Mouse (Mus musculus) intestine, postnatal 0 days (tissue): ENCODE data around the gene Gm1113. TPM values are rescaled to one million over a fixed set of nuclear protein-coding genes. Genes with fewer than 3 reads are reported as not detected.
A peak's percentile ranks its signal among the peaks of the same experiment; 100 is the strongest.

Experiments
- ATAC-seq: fragments of 200-750 bp; cut with Nextera tagmentation; 2 replicates; pipeline ENCODE4 v1.8.0; 2017; ENCODE audit warnings: mild to moderate bottlenecking, moderate TSS enrichment, moderate library complexity
- H3K27ac ChIP-seq: fragments of 300-500 bp; sonication (generic); 2 replicates; pipeline ENCODE4 v1.5.1; 2014; ENCODE audit warnings: mild to moderate bottlenecking, low read depth, low read length, moderate library complexity
- H3K27me3 ChIP-seq: fragments of 300-500 bp; sonication (generic); replicated peaks from 2 replicates; pipeline ENCODE4 v1.6.1; 2014; ENCODE audit warnings: low read length, mixed read lengths; ENCODE audit not compliant: control insufficient read depth, insufficient read depth
- H3K36me3 ChIP-seq: fragments of 300-500 bp; sonication (generic); 2 replicates; pipeline ENCODE4 v1.6.1; 2014; ENCODE audit warnings: mild to moderate bottlenecking, moderate library complexity; ENCODE audit not compliant: control insufficient read depth, insufficient read depth
- H3K4me1 ChIP-seq: fragments of 300-500 bp; sonication (generic); replicated peaks from 2 replicates; pipeline ENCODE4 v1.6.1; 2014; ENCODE audit warnings: antibody characterized with exemption, low read length, mixed read lengths; ENCODE audit not compliant: control insufficient read depth, insufficient read depth
- H3K4me2 ChIP-seq: fragments of 300-500 bp; sonication (generic); replicated peaks from 2 replicates; pipeline ENCODE4 v1.6.1; 2014; ENCODE audit warnings: low read depth, mild to moderate bottlenecking, moderate library complexity
- H3K4me3 ChIP-seq: fragments of 300-500 bp; sonication (generic); 2 replicates; pipeline ENCODE4 v1.5.1; 2014; ENCODE audit warnings: low read depth, low read length
- H3K9ac ChIP-seq: fragments of 300-500 bp; sonication (generic); 2 replicates; pipeline ENCODE4 v1.6.1; 2014; ENCODE audit warnings: mild to moderate bottlenecking, low read depth, low read length
- H3K9me3 ChIP-seq: fragments of 300-500 bp; sonication (generic); 2 replicates; pipeline ENCODE4 v1.6.1; 2016; ENCODE audit warnings: mixed run types; ENCODE audit not compliant: control insufficient read depth
- CTCF ChIP-seq: sonication (generic); IDR thresholded peaks from 2 replicates; pipeline ENCODE4 v1.5.1; 2016; ENCODE audit warnings: low read depth, mild to moderate bottlenecking, control low read depth, antibody characterized with exemption, moderate library complexity
- WGBS: fragments of 180-500 bp; shearing (Covaris S2); extraction: QIAGEN DNeasy Blood & Tissue Kit; methylation state at CpG from one replicate; pipeline ENCODE4 v1.1.7; 2014; 5-methylcytosine and 5-hydroxymethylcytosine counted together
- polyA plus RNA-seq: library from polyadenylated mRNA; unstranded; fragments of >200 nt; fragmentation: Nextera tagmentation; extraction: Ambion mirVana; gene quantifications from 2 replicates; pipeline ENCODE4 v1.2.1, GENCODE M21; 2015

Gene Gm1113
- polyA plus RNA-seq, 1 experiment from 2014 or later, result not detected

GRCm38 (mm10) chr9:35522821-35523515 lies 4.9 kb upstream of the Gm1113 start:
- no peak for ATAC-seq
- no peak overlapping the region for H3K4me2 ChIP-seq
- no peak overlapping the region for H3K9ac ChIP-seq
- H3K36me3 ChIP-seq, result no peaks in the 10 kb centered on the region
- H3K27me3 ChIP-seq, result no peaks in the 10 kb centered on the region
- no peak overlapping the region for H3K27ac ChIP-seq
- H3K4me1 ChIP-seq, result no peaks in the 10 kb centered on the region
- WGBS, result 71% methylated on average over 1 of the region's 1 CpGs
- H3K4me3 ChIP-seq, result no peak overlapping the region
- H3K9me3 ChIP-seq, result no peaks in the 10 kb centered on the region
- no peak for TF ChIP-seq CTCF

DNA sequence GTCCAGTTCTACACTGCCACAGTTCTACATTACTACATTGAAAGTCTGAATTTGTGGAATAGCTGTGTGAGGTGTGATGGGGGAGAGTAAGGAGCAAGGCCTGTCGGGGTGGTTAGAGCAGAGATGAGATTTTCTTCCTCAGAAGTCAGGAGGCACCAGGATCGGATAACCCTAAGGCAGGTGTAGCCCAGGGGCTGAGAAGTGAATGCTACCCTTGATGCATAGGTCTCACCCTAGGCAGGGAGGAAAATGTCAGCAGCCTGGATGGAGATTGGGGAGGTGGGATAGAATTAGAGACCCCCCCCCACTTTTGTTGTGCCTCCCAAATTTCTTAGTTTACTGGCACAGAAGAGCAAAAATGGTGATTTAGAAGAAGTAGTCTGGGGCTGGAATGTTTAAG lies 4.2 kb upstream of the Gm1113 start:
- TF ChIP-seq CTCF, result no peak
- no peak overlapping the region for H3K27ac ChIP-seq
- H3K4me3 ChIP-seq, result no peak overlapping the region
- no peak overlapping the region for H3K9ac ChIP-seq
- no peak overlapping the region for H3K4me2 ChIP-seq
- no peaks in the 10 kb centered on the region for H3K36me3 ChIP-seq
- no peaks in the 10 kb centered on the region for H3K4me1 ChIP-seq
- no peaks in the 10 kb centered on the region for H3K27me3 ChIP-seq
- H3K9me3 ChIP-seq, result no peaks in the 10 kb centered on the region
- no peak for ATAC-seq
- 83% methylated on average over 2 of the region's 2 CpGs for WGBS

GRCm38 (mm10) chr9:35520631-35521348 lies 2.7 kb upstream of the Gm1113 start:
- Histone ChIP-seq H3K4me1 (no peaks in the 10 kb centered on the region), H3K9ac (no peak overlapping the region), H3K4me3 (no peak overlapping the region), H3K9me3 (no peaks in the 10 kb centered on the region), H3K27ac (peak overlapping the region; percentile 86), H3K4me2 (peak overlapping the region; percentile 30; the same call in 1 of the 2 replicates), H3K27me3 (no peaks in the 10 kb centered on the region), H3K36me3 (no peaks in the 10 kb centered on the region)
- 28% methylated on average over 6 of the region's 6 CpGs for WGBS
- no peak for TF ChIP-seq CTCF
- peak; percentile 96 for ATAC-seq

DNA sequence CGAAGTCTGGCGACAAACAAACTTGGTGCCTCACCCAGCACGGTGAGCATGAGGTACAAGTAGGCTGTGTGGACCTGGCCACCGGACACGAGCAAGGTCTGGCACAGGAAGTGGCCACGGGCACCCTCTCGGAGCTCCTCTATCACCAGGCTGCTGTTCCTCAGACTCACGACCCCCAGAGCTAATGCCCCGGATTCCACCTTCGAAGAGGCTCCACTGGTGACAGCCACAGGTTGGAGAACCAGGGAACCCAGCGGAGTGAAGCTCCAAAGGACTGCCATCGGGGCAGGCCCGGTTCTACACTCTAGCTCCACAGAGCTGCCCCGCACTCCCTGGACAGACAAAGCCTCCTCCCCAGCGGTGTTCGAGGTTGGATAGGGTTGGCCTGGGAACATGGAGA lies 1.4 kb downstream of the Gm1113 start:
- WGBS, result 90% methylated on average over 16 of the region's 16 CpGs
- H3K27ac ChIP-seq, result no peak overlapping the region
- ATAC-seq, result no peak
- H3K4me2 ChIP-seq, result no peak overlapping the region
- no peaks in the 10 kb centered on the region for H3K9me3 ChIP-seq
- no peaks in the 10 kb centered on the region for H3K4me1 ChIP-seq
- H3K9ac ChIP-seq, result no peak overlapping the region
- no peaks in the 10 kb centered on the region for H3K27me3 ChIP-seq
- TF ChIP-seq CTCF, result no peak
- H3K36me3 ChIP-seq, result no peaks in the 10 kb centered on the region
- no peak overlapping the region for H3K4me3 ChIP-seq

DNA sequence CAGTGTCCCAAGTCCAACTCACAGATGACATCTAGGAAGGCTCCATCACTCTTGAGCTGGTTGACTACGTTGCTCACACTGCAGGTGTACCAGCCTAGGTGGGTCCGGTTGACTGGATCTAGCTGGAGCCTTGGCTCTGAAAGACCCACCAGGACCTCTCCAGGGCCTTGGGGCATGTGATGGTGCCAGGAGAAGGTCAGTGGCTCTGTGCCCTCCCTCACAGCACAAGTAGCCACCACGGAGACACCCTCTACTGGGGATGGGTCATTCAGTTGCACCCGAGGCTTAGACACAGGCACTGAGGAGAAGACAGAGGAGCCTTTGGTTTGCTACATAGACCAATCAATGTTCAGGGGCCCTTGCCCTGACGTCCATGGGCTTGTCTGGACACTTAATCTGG lies 1.9 kb downstream of the Gm1113 start:
- Histone ChIP-seq H3K36me3 (no peaks in the 10 kb centered on the region), H3K4me3 (no peak overlapping the region), H3K4me2 (no peak overlapping the region), H3K9me3 (no peaks in the 10 kb centered on the region), H3K27ac (no peak overlapping the region), H3K27me3 (no peaks in the 10 kb centered on the region), H3K4me1 (no peaks in the 10 kb centered on the region), H3K9ac (no peak overlapping the region)
- TF ChIP-seq CTCF, result no peak
- WGBS, result 86% methylated on average over 5 of the region's 5 CpGs
- no peak for ATAC-seq

DNA sequence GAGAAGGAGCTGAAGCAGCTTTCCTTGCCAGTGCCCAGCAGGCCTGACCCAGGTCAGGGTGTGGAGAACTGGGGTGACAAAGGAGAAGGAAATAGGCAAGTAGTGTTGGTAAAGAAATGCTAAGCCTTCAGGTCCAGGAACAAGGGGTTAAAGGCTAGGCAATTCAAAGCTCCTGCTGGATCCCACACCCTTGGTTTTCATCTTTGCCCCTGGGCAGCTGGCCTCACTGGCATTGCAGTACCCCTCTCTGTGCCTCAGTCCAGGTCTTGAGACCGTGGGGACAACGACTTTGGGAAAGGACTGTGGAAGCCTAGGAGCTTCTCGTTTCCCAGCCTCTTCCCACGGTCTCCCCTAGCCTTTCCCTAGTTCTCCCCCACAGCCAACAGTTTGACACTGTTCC lies 4.2 kb downstream of the Gm1113 start:
- no peak for ATAC-seq
- WGBS, result 83% methylated on average over 4 of the region's 4 CpGs
- no peak overlapping the region for H3K9ac ChIP-seq

More for the DNA sequence above, 4.2 kb downstream of the Gm1113 start:
- Histone ChIP-seq H3K27me3 (no peaks in the 10 kb centered on the region), H3K36me3 (no peaks in the 10 kb centered on the region), H3K4me2 (no peak overlapping the region), H3K4me1 (no peaks in the 10 kb centered on the region), H3K27ac (no peak overlapping the region), H3K9me3 (no peaks in the 10 kb centered on the region), H3K4me3 (no peak overlapping the region)
- TF ChIP-seq CTCF, result no peak
